Mouse (Mus musculus) heart, postnatal 14 days (tissue): ENCODE data around the gene Arid5a. TPM values are rescaled to one million over a fixed set of nuclear protein-coding genes. Genes with fewer than 3 reads are reported as not detected.

Experiments
- microRNA-seq, 2 experiments: library from miRNA; unstranded; fragments of <30 nt; microRNA quantifications; one replicate each; pipeline ENCODE4 v1.2.0; 2021 to 2022
- total RNA-seq, 2 experiments: library from RNA; stranded (reverse); gene quantifications; 2 replicates each; pipeline ENCODE4 v1.2.3; 2021

Arid5a gene
- total RNA-seq, 2 experiments from 2014 or later = 9.1 to 11.4 TPM

Small RNA genes within 50 kb of the gene (microRNA-seq; reads per million reads assigned to microRNA genes)
- gene Mir6898 = 0 to 0.48 reads per million in 2 experiments

Other genes with a start within 250 kb of the Arid5a start
- gene Hs6st1, start 239.3 kb upstream of the Arid5a start, total RNA-seq = 10 to 100 TPM; 24.8 to 26.4 TPM
- 10 to 100 TPM; 26.5 to 30.9 TPM for gene Uggt1, start 63.0 kb upstream of the Arid5a start, total RNA-seq
- 1 to 10 TPM; 2.6 to 2.9 TPM for gene Neurl3, start 33.1 kb upstream of the Arid5a start, total RNA-seq
- gene Kansl3, start 61.4 kb downstream of the Arid5a start, total RNA-seq = 10 to 100 TPM; 58.8 to 60.5 TPM
- gene Fer1l5, start 64.6 kb downstream of the Arid5a start, total RNA-seq = not detected
- 10 to 100 TPM; 19.9 to 20.8 TPM for gene Lman2l, start 137.5 kb downstream of the Arid5a start, total RNA-seq
- gene Cnnm4, start 163.9 kb downstream of the Arid5a start, total RNA-seq = 1 to 10 TPM; 3.4 to 4.1 TPM
- 10 to 100 TPM; 12.9 to 15.6 TPM for gene Cnnm3, start 204.1 kb downstream of the Arid5a start, total RNA-seq
- gene Ankrd23, start 229.2 kb downstream of the Arid5a start, total RNA-seq = 100 to 1,000 TPM; 101 to 170 TPM
- 10 to 100 TPM; 52.6 to 94.6 TPM for gene Gm42417, start 231.7 kb downstream of the Arid5a start, total RNA-seq
- 10 to 100 TPM; 10.4 to 11.9 TPM for gene Ankrd39, start 239.7 kb downstream of the Arid5a start, total RNA-seq